Mouse (Mus musculus) adipocyte (in vitro differentiated cells): ENCODE measurements around the gene Ctnnd2.

Experiments
- DNase-seq: peaks from one replicate; pipeline ENCODE4 v3.0.0-alpha.2; 2016; ENCODE audit warnings: low spot score

Ctnnd2 gene

DNA sequence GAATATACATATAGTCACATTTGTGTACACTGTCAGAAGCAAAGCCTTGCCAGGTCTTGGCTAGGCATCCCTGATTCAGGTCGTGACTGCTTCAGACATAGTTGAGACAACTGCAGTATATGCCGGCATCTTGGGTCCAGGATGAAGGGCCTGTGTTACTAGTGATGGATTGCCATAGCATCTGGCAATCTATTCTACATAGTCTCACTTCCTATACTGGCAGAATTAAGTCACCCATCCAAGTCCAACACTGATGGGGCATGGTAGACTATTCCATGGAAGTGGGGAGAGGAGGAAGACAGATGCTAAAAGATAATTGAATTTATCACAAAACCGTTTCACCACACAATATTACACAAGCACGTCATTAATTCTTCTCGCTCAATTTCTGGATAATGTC, 369.1 kb downstream of the Ctnnd2 start:
- DNase-seq: no peak

- DNase-seq: no peak
Observed at GRCm38 (mm10) chr15:30548263-30548662, 375.9 kb downstream of the Ctnnd2 start.

- DNase-seq: no peak
Observed at GRCm38 (mm10) chr15:30550956-30551355, 378.6 kb downstream of the Ctnnd2 start.

- DNase-seq: no peak
Observed at GRCm38 (mm10) chr15:30553910-30554406, 381.6 kb downstream of the Ctnnd2 start.

DNA sequence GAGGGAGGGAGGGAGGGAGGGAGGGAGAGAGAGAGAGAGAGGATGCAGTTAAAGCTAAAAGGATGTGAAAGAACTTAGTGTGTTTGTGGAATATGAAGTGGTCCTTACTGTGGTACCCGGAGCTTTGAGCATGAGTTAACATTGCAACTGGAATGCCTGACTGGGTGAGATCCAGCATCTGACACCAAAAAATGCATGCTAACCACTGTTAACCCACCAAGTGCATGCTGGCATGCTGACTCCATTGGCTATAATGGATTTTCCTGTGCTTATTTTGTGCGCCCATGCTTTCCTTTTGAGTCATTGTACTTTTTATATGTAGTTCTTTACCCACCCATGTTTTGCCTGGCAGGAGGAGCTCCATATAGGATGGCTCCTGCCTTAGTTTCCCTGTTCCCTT, 383.4 kb downstream of the Ctnnd2 start:
- DNase-seq: no peak

DNA sequence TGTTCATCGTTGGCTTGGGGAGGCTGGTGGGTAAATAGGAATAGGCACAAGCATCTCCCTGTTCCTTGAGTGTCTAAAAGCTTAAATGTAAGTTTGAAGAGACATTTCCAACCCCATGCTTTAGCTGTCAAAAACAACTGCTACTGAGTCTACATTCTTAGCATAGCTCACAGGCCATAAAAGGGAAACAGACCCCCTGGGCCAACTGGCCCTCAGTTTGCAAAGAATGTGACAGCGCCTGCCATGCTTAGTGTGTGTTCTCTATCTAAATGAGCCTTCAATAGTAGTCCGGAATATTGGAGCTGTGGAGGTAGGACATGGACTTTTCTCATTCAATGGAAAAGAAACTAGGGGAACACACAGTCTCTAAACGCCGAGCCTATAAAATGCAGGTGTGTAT, 390.0 kb downstream of the Ctnnd2 start:
- DNase-seq: no peak

GRCm38 (mm10) chr15:30564594-30564993, 392.2 kb downstream of the Ctnnd2 start:
- DNase-seq: no peak

DNA sequence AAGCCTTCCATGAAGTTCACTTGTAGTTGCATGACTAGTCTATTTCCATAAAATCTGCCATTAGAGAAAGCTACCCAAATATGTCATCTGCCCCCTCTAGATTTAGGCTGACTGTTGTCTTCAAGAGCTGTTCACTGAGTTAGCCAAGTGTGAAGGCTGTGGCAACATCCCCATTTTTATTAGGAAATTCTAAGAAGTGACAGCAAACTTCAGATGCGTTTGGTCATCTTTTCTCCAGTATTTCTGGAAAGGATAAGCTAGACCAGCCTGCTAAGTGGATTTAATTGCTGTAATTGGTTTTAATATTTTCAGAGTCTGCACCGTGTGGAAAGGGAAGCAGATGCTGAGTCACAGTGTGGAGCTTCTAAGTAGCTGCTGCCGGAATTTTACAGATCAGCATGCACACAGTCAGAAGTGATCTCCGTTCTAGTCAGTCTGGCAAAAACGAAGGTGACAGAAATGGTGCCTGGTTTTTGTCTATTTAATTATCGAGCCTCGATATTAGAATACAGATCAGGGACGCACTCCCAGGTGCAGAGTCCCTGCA, 397.9 kb downstream of the Ctnnd2 start:
- DNase-seq: no peak

GRCm38 (mm10) chr15:30587446-30587845, 415.1 kb downstream of the Ctnnd2 start:
- DNase-seq: no peak

DNA sequence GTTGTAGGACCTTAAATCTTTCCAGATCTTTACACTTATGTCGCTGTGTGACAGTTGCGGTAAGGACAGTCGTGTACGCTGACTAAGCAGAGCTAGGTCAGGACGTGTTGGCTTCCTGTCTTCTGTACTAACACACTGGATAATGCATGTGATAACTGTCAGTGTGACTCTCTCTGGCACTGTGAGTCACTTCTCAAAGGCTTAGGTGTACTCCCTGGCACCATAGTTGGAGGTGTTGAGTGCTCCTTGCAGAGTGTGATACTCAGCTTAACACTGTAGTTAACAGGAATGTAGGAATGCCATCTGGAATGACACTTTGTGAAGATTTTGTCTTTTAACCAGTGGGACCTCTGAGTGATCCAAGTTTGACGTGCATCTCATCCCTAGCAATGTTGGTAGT, 418.5 kb downstream of the Ctnnd2 start:
- DNase-seq: no peak

DNA sequence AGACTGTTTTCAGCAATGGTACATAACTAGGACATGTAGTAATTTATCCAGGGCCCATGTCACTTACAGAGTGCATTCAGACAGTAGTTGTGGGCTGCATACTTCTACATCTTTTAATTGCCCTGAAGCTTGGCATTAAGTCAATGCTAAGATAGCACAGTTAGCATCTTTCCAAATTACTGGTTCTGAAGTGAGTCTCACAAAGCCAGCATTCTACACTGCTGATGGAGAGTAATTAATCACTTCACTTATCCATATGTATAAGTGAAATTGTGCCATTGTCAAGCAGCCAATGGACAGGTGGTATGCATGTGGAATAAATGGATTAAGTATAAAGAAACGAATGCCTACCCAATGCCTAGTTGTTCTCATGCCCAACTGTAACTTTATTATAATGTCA, 423.1 kb downstream of the Ctnnd2 start:
- no peak for DNase-seq

DNA sequence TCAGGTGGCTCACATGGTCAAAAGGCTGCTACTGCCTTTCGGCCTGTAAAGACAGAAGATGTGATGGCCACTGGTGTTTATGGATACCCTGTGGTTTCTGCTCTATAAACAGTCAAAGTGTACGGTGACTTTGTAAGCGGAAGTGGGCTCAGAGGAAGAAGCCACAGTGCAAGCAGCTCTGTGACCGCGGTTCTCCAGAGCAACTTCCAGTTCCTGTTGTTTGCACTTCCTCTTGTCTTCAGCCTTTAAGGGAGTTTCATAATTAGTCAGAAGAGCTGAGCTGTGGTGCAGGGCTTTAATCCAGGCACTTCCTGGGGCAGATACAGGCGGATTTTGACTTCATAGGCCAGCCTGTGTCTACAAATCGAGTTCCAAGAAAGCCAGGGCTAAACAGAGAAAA, 438.2 kb downstream of the Ctnnd2 start:
- DNase-seq: no peak

- DNase-seq: no peak
Observed at GRCm38 (mm10) chr15:30615451-30615850, 443.1 kb downstream of the Ctnnd2 start.

- no peak for DNase-seq
Observed at GRCm38 (mm10) chr15:30616861-30617260, 444.5 kb downstream of the Ctnnd2 start.

DNA sequence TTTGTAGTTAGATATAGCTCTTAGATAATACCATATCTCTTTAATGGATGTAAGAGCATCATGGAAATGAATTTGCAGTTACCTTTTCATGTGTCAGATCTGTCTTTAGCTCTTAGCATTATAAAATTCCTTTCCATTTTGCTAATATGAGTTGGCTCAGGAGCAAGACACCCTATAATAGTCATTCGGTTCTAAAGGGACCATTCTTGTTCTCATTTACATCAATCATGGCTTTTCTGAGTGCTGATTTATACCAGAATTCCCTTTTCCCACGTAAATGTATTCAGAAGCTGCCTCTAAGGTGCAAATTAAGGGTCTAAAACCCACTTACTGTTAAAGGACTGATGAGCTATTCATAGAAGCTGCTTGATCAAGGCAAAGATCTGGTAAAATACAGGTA, 445.5 kb downstream of the Ctnnd2 start:
- no peak for DNase-seq

- no peak for DNase-seq
Observed at GRCm38 (mm10) chr15:30628524-30628923, 456.1 kb downstream of the Ctnnd2 start.

- no peak for DNase-seq
Observed at GRCm38 (mm10) chr15:30632113-30632735, 459.8 kb downstream of the Ctnnd2 start.

DNA sequence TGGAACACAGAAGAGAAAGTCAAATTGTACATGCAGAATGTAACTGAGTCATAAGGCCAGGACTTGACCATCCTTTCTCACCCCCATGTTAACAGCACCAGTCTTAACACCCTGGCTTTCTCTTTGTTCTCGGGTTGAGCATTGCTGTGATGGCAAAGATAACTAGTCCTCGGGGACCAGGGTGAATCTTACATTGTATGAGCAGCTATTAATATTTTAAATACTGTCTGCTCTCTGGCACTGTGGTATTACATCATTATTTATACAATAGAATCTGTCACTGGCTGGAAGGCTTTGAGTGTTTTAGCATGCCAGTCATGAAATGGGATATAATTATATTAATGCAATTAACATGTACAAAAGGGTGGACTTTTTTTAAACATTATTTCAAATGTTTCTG, 461.5 kb downstream of the Ctnnd2 start:
- DNase-seq: no peak

GRCm38 (mm10) chr15:30634522-30634921, 462.1 kb downstream of the Ctnnd2 start:
- DNase-seq: no peak

- no peak for DNase-seq
Observed at GRCm38 (mm10) chr15:30640651-30641050, 468.3 kb downstream of the Ctnnd2 start.

- DNase-seq: no peak
Observed at GRCm38 (mm10) chr15:30645688-30646087, 473.3 kb downstream of the Ctnnd2 start.

DNA sequence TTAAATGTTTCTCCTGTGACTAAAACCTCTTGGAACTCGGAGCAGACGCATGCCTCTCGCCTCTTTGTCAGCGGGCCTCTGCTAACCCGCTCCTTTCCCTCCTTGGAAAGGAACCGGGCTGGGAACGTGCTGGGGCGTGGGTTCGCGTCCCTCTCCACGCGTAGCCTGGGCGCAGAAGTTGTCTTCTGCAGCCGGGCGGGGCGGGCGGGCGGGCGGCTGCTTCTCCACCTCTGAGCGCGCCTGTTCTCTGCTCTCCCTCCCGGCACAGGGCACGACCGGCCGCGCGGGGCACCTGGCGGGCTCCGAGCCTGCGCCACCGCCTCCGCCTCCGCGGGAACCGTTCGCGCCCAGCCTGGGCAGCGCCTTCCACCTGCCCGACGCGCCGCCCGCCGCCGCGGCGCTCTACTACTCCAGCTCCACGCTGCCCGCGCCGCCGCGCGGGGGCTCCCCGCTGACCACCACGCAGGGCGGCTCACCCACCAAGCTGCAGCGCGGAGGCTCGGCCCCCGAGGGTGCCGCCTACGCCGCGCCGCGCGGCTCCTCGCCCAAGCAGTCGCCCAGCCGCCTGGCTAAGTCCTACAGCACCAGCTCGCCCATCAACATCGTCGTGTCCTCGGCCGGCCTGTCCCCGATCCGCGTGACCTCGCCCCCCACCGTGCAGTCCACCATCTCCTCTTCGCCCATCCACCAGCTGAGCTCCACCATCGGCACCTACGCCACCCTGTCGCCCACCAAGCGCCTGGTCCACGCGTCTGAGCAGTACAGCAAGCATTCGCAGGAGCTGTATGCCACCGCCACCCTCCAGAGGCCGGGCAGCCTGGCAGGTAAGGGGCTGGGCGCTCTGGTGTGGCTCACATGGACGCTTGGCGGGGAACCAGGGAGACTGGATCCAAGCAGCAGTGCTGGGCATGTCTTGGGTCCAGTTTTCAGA, 474.4 kb downstream of the Ctnnd2 start:
- DNase-seq: no peak
